Mouse (Mus musculus) intestine, embryonic 15.5 days (tissue): Measurements from ENCODE around the gene Dscaml1. TPM values are rescaled to one million over a fixed set of nuclear protein-coding genes. Genes with fewer than 3 reads are reported as not detected.

ENCODE experiments used
- ATAC-seq: fragments of 200-750 bp; cut with Nextera tagmentation; 2 replicates; pipeline ENCODE4 v1.8.0; 2017; ENCODE audit warnings: moderate TSS enrichment, moderate library complexity
- H3K27ac ChIP-seq: fragments of 300-500 bp; sonication (generic); 2 replicates; pipeline ENCODE4 v1.5.1; 2015; ENCODE audit warnings: mild to moderate bottlenecking, inconsistent platforms
- H3K27me3 ChIP-seq: fragments of 300-500 bp; sonication (generic); replicated peaks from 2 replicates; pipeline ENCODE4 v1.6.1; 2015; ENCODE audit warnings: inconsistent platforms
- H3K36me3 ChIP-seq: fragments of 300-500 bp; sonication (generic); 2 replicates; pipeline ENCODE4 v1.6.1; 2015; ENCODE audit warnings: inconsistent platforms
- H3K4me1 ChIP-seq: fragments of 300-500 bp; sonication (generic); replicated peaks from 2 replicates; pipeline ENCODE4 v1.6.1; 2015; ENCODE audit warnings: inconsistent platforms
- H3K4me2 ChIP-seq: fragments of 300-500 bp; sonication (generic); replicated peaks from 2 replicates; pipeline ENCODE4 v1.6.1; 2015; ENCODE audit warnings: mild to moderate bottlenecking, inconsistent platforms
- H3K4me3 ChIP-seq: fragments of 300-500 bp; sonication (generic); replicated peaks from 2 replicates; pipeline ENCODE4 v1.5.1; 2015; ENCODE audit warnings: inconsistent platforms
- H3K9ac ChIP-seq: fragments of 300-500 bp; sonication (generic); 2 replicates; pipeline ENCODE4 v1.6.1; 2015; ENCODE audit warnings: inconsistent platforms
- H3K9me3 ChIP-seq: fragments of 300-500 bp; sonication (generic); 2 replicates; pipeline ENCODE4 v1.6.1; 2016; ENCODE audit warnings: inconsistent platforms
- WGBS: fragments of 180-500 bp; shearing (Covaris S2); methylation state at CpG from one replicate; pipeline ENCODE4 v1.1.7; 2015; 5-methylcytosine and 5-hydroxymethylcytosine counted together
- polyA plus RNA-seq: library from polyadenylated mRNA; unstranded; fragments of >200 nt; fragmentation: Nextera tagmentation; extraction: Ambion mirVana; gene quantifications from 2 replicates; pipeline ENCODE4 v1.2.1, GENCODE M21; 2015

The Dscaml1 gene
- polyA plus RNA-seq, 1 experiment from 2014 or later: 0.44 TPM

- no peaks in the 10 kb centered on the region for H3K4me1 ChIP-seq
- H3K4me2 ChIP-seq: no peak overlapping the region
- ATAC-seq: no peak
- H3K9ac ChIP-seq: no peak overlapping the region
- no peak overlapping the region for H3K27ac ChIP-seq
- no peaks in the 10 kb centered on the region for H3K27me3 ChIP-seq
- no peaks in the 10 kb centered on the region for H3K9me3 ChIP-seq
- H3K4me3 ChIP-seq: no peak overlapping the region
- no peaks in the 10 kb centered on the region for H3K36me3 ChIP-seq
- 25% methylated on average over 9 of the region's 9 CpGs for WGBS
Observed at GRCm38 (mm10) chr9:45471691-45472090, 45.3 kb downstream of the Dscaml1 start.

- Histone ChIP-seq H3K36me3 (no peaks in the 10 kb centered on the region), H3K27ac (no peak overlapping the region), H3K9me3 (no peaks in the 10 kb centered on the region), H3K27me3 (no peaks in the 10 kb centered on the region), H3K9ac (no peak overlapping the region), H3K4me1 (no peaks in the 10 kb centered on the region), H3K4me2 (no peak overlapping the region), H3K4me3 (no peak overlapping the region)
- ATAC-seq: no peak
Observed at GRCm38 (mm10) chr9:45474874-45475273, 48.4 kb downstream of the Dscaml1 start.

DNA sequence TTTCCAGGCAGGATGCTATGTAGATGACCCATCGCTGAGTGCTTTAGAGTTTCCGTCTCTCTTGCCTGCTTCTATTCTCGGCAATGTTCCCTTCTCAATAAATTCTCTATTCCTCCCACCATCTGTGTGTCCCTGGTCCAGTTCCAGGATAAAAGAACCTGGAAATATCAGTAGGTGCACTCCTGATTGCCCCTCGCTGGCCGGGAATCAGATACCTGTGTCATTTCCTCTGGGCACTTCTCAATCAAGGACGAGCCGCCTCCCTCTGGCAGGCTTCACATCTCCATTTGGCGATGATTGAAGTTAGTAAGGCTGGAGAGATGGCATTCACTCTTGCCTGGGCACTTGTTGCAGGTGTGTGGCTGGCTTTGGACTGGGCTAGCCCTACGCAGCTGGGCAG, 54.5 kb downstream of the Dscaml1 start:
- H3K27me3 ChIP-seq: no peaks in the 10 kb centered on the region
- no peaks in the 10 kb centered on the region for H3K36me3 ChIP-seq
- H3K4me2 ChIP-seq: no peak overlapping the region
- H3K4me3 ChIP-seq: no peak overlapping the region
- 87% methylated on average over 9 of the region's 9 CpGs for WGBS
- ATAC-seq: no peak
- no peaks in the 10 kb centered on the region for H3K9me3 ChIP-seq
- no peak overlapping the region for H3K27ac ChIP-seq
- H3K4me1 ChIP-seq: no peaks in the 10 kb centered on the region
- no peak overlapping the region for H3K9ac ChIP-seq

GRCm38 (mm10) chr9:45486665-45487074, 60.2 kb downstream of the Dscaml1 start:
- ATAC-seq: peak; percentile 80
- Histone ChIP-seq H3K9ac (no peak overlapping the region), H3K4me1 (no peaks in the 10 kb centered on the region), H3K9me3 (no peaks in the 10 kb centered on the region), H3K4me3 (no peak overlapping the region), H3K4me2 (no peak overlapping the region), H3K27me3 (no peaks in the 10 kb centered on the region), H3K27ac (no peak overlapping the region), H3K36me3 (no peaks in the 10 kb centered on the region)
- 59% methylated on average over 4 of the region's 4 CpGs for WGBS

DNA sequence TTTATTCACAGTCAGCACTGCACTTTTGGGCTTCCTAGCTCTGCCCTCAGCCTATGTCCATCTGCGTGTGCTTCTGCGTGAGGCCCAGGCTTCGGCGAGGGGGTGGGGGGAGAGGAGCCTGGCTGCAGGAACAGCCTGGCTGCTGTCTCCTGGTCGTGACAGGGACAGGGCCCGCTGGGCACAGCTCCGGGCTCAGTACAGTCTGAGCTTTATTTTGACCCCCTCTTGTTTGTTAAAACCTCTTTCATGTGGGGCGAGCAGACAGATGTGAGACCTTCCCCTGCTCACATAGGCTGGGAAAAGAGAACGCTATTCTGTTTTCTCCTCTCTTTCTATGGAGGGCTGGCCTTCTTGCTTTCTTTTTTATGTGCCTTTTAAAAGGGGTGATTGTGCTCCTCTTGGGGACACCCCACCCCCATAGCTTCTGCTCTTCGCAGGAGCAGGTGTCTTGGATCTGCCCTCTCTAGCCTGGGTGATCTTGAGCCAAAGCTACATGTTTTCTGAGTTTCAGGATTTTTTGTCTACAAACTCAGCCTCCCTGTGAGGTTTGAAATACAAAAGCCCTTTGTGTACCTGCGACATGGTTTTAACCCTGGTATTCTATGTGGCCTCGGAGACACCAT, 60.9 kb downstream of the Dscaml1 start:
- H3K4me1 ChIP-seq: no peaks in the 10 kb centered on the region
- H3K9me3 ChIP-seq: no peaks in the 10 kb centered on the region
- no peak overlapping the region for H3K4me3 ChIP-seq
- H3K27ac ChIP-seq: no peak overlapping the region
- no peak for ATAC-seq
- WGBS: 75% methylated on average over 12 of the region's 12 CpGs
- H3K27me3 ChIP-seq: no peaks in the 10 kb centered on the region
- H3K4me2 ChIP-seq: no peak overlapping the region
- no peaks in the 10 kb centered on the region for H3K36me3 ChIP-seq
- no peak overlapping the region for H3K9ac ChIP-seq

DNA sequence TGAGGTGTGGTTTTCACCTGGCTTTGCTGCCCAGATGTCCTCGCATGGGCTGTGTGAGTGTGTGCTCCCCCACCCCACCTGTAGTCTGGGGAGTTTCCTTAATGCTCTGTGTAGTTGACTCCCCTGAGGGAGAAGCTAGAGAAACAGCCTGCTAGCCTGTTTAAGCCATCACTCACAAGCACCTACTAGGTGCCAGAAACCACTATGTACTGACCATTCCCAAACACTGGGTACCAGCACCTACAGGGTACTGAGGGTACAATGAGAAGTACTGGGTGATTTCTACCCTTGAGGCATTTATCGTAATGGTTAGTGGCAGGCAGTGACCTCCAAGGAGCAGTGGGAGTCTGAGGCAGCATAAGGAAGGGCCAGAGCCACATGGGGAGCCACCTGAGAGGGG, 64.5 kb downstream of the Dscaml1 start:
- H3K9ac ChIP-seq: no peak overlapping the region
- H3K4me1 ChIP-seq: peaks cover 2% of the 10 kb centered on the region; the same call in 1 of the 2 replicates
- H3K27ac ChIP-seq: no peak overlapping the region
- H3K9me3 ChIP-seq: no peaks in the 10 kb centered on the region
- ATAC-seq: no peak
- no peaks in the 10 kb centered on the region for H3K27me3 ChIP-seq
- H3K4me2 ChIP-seq: no peak overlapping the region
- H3K36me3 ChIP-seq: no peaks in the 10 kb centered on the region
- WGBS: 91% methylated on average over 2 of the region's 2 CpGs
- H3K4me3 ChIP-seq: no peak overlapping the region

GRCm38 (mm10) chr9:45494889-45495288, 68.5 kb downstream of the Dscaml1 start:
- WGBS: 90% methylated on average over 3 of the region's 3 CpGs
- ATAC-seq: no peak
- H3K9me3 ChIP-seq: no peaks in the 10 kb centered on the region

DNA sequence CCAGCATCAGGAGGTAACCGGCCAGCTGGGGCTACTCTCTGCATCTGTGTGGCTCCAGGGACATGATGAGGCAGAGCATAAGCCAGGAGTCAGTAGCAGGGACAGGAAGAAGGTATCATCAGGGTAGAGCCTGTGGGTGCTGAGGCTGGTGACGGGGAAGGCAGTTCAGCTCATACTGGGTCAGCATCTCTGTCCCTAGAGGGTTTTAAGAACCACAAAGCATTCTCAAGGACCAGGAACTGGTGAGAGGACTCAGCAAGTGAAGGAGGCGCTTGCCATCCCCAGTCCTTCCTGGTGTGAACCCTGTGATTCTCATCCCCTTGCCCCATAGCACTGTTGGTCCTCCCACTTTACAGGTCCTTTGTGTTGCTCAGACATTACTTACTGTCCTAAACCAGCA, 69.9 kb downstream of the Dscaml1 start:
- H3K4me2 ChIP-seq: no peak overlapping the region
- no peaks in the 10 kb centered on the region for H3K9me3 ChIP-seq
- H3K27ac ChIP-seq: 0 out of 2 replicates have a peak overlapping the region, but pooled peaks have one; percentile 40
- peak; percentile 32 for ATAC-seq
- H3K27me3 ChIP-seq: no peaks in the 10 kb centered on the region
- no peak overlapping the region for H3K4me3 ChIP-seq
- peaks cover 22% of the 10 kb centered on the region for H3K4me1 ChIP-seq
- H3K36me3 ChIP-seq: no peaks in the 10 kb centered on the region
- H3K9ac ChIP-seq: no peak overlapping the region
- 87% methylated on average over 3 of the region's 3 CpGs for WGBS

More at GRCm38 (mm10) chr9:45494889-45495288, 68.5 kb downstream of the Dscaml1 start:
- H3K4me3 ChIP-seq: no peak overlapping the region
- H3K9ac ChIP-seq: no peak overlapping the region
- no peak overlapping the region for H3K27ac ChIP-seq
- peaks cover 22% of the 10 kb centered on the region for H3K4me1 ChIP-seq
- H3K36me3 ChIP-seq: no peaks in the 10 kb centered on the region
- H3K4me2 ChIP-seq: no peak overlapping the region
- H3K27me3 ChIP-seq: no peaks in the 10 kb centered on the region

- 45% methylated on average over 1 of the region's 1 CpGs for WGBS
- peak; percentile 70 for ATAC-seq
- Histone ChIP-seq H3K9ac (no peak overlapping the region), H3K27me3 (no peaks in the 10 kb centered on the region), H3K4me1 (peaks cover 22% of the 10 kb centered on the region), H3K36me3 (no peaks in the 10 kb centered on the region), H3K4me2 (no peak overlapping the region), H3K4me3 (no peak overlapping the region), H3K9me3 (no peaks in the 10 kb centered on the region), H3K27ac (0 out of 2 replicates have a peak overlapping the region, but pooled peaks have one; percentile 40)
Observed at GRCm38 (mm10) chr9:45496944-45497343, 70.5 kb downstream of the Dscaml1 start.

DNA sequence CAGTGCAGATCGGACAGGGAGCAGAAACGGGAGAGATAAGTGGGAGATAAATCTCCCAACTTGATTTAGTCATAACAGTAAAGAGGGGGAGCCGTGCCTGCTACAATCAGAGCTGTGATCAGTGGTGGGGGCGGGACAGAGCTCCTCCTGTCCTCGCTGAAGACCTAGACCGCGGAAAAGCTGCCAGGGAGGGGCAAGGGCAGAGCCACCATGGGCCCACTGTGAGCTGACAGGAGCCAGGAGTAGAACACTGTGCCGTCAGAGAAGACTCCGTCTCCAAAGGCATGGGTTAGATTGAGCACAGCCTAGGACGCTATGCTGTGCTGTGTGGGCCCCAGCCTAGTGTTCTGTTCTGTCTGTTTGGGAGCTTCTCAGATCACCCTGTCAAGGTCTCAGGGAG, 72.8 kb downstream of the Dscaml1 start:
- Histone ChIP-seq H3K4me2 (no peak overlapping the region), H3K4me3 (no peak overlapping the region), H3K27me3 (no peaks in the 10 kb centered on the region), H3K9ac (no peak overlapping the region), H3K27ac (0 out of 2 replicates have a peak overlapping the region, but pooled peaks have one; percentile 13), H3K36me3 (no peaks in the 10 kb centered on the region), H3K4me1 (peaks cover 22% of the 10 kb centered on the region), H3K9me3 (no peaks in the 10 kb centered on the region)
- ATAC-seq: no peak; the same call in 1 of the 2 replicates
- 11% methylated on average over 10 of the region's 10 CpGs for WGBS

- H3K4me3 ChIP-seq: no peak overlapping the region
Observed at GRCm38 (mm10) chr9:45500071-45500595, 73.7 kb downstream of the Dscaml1 start.

DNA sequence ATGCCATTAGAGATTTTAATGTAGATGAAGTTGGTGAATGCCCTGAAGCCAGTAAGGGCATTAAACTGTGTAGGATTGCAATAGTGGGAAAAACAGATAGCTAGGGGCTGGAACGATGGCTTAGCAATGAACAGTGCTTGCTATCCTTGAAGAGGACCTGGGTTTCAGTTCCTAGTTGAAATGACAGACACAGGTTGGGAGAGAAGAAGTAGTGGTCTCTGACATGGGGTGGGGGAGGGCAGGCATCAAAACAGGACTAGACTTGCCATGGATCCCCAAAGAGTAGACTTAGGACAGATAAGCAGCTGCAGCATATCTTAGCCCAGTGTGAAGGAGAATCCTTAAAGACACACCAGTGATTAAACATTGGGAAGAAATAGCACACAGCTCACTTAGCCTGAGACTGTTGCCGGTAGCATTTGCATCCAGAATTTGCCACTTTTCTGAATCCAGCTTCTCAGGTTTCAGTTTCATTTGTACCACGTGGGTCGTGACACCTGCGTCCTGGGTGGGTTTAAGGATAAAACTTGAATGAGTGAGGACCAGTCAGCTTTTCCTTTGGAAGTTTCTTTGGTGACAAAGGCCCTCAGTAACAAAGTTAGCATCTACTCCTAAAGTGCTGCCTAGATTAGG, 75.0 kb downstream of the Dscaml1 start:
- Histone ChIP-seq H3K9me3 (no peaks in the 10 kb centered on the region), H3K4me2 (0 out of 2 replicates have a peak overlapping the region, but pooled peaks have one; percentile 12), H3K36me3 (no peaks in the 10 kb centered on the region), H3K4me3 (no peak overlapping the region), H3K4me1 (peaks cover 27% of the 10 kb centered on the region), H3K9ac (no peak overlapping the region), H3K27me3 (no peaks in the 10 kb centered on the region), H3K27ac (no peak overlapping the region)
- no peak for ATAC-seq
- 69% methylated on average over 5 of the region's 5 CpGs for WGBS

More at GRCm38 (mm10) chr9:45500071-45500595, 73.7 kb downstream of the Dscaml1 start:
- Histone ChIP-seq H3K27ac (no peak overlapping the region), H3K27me3 (no peaks in the 10 kb centered on the region), H3K9ac (no peak overlapping the region), H3K4me2 (no peak overlapping the region), H3K9me3 (no peaks in the 10 kb centered on the region), H3K36me3 (no peaks in the 10 kb centered on the region), H3K4me1 (peaks cover 29% of the 10 kb centered on the region)
- ATAC-seq: no peak
- WGBS: 76% methylated on average over 3 of the region's 3 CpGs
